Mouse (Mus musculus): ENCODE data around the gene Slc22a7.

Gene Slc22a7

DNA sequence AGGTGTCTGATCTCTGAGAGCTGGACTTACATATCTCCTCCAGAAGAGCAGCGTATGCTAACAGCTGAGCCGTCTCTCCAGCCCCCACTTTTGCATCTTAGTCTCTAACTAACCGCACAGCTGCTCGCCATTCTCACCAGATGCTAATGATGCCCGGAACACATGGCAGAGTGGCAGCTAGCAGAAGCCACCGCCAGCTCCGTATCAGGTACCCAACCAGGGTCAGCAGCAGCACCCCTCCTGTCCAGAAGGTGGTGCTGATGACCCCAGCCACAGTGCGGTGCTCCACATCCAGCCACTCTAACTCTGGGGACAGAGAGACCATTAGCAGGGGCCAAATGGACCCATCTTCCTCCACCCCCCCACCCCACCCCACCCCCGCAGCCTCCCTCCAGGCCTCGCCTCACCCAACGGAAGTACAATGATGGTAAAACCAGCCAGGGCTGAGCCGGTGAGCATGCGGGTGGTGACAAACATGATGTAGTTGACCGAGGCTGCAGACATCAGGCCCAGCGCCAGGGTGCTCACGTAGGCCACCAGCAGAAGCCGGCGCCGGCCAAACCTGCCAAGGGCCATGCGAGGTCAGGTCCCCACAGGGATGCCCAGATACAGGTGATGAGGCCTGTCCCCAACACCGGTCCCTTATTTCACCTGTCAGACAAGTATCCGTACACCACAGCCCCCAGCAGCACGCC lies 1.4 kb downstream of the Slc22a7 start:
- DNase-seq: peak; percentile 56 to 74

DNA sequence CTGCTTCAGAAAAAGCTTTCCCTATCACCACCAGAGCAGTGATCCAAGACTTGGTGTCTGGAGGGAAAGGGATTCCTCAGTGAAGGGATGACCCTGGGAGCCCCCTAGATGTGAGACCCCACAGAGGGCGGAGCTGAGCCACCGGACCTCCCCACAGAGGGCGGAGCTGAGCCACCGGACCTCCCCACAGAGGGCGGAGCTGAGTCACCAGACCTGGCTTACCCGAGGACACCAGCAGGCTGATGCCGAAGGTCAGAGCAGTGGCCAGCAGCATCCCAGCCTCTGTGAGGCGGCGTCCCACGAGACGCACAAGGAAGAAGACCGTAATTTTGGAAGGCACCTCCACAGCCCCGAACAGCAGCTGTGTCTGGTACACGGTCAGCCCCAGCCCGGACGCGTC lies 4.6 kb downstream of the Slc22a7 start:
- DNase-seq: peak; percentile 58 to 81

DNA sequence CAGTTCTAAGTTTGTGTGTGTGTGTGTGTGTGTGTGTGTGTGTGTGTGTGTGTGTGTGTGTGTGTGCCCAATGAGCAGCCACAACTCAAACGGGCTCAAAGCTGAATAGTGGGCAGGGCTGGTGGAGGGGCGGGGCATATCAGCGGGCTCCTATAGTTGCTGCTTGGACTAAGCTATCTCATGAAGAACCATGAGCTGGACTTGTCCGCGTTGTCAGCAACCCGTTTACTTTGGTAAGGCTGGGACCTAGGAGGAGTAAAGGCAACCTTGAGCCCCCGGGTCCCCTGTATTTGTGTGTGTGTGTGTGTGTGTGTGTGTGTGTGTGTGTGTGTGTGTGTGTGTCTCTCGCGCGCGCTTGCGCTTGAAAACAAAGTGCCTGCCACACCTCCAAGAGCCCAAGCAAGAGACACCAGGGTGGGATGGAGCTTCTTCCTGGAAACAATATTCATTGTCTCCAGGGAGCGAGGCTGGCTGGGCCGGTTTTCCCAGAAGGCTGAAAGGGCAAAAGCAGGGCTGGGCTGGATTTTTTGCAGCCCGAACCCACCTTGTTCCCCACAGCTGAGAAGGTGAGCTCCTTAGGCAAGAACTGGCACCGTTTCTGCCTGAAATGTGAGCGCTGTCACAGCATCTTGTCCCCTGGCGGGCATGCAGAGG lies 9.4 kb downstream of the Slc22a7 start, which contains the start of gene Crip3:
Gene Crip3, plus strand, starts transcription at position 166 of the 654 bp plus-strand sequence.
- peak in 1 of 2 experiments; percentile 52 for DNase-seq

DNA sequence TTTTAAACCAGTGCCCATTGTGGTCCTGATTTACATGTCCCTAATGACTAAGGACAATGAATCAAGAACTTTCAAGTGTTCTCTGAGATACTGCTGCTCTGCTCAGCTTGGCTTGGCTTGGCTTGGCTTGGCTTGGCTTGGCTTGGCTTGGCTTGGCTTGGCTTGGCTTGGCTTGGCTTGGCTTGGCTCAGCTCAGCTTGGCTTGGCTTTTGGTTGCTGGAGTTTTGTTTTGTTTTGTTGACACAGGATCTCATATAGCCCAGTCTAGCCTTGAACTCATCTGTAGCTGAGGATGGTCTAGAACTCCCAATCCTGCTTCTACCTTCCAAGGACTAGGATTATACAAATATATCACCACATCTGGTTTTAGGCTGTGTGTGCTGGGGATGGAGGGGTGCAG lies 11.8 kb downstream of the Slc22a7 start:
- no peak for DNase-seq

DNA sequence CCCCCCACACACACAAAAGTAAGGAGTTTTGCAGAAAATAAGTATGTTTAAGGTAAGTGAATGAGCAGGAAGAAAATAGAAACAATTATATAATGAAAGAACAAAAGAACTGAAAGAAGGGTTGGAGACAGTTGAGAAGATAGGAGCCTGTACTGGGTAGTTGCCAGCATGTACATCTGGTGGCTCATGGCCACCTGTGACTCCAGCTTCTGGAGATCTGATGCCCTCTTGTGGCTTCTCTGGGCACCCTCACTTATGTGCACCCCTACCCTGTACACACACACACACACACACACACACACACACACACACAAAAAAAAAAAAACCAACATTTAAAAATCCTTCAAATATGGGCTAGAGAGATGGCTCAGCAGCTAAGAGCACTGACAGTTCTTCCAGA lies 18.5 kb downstream of the Slc22a7 start:
- DNase-seq: no peak

DNA sequence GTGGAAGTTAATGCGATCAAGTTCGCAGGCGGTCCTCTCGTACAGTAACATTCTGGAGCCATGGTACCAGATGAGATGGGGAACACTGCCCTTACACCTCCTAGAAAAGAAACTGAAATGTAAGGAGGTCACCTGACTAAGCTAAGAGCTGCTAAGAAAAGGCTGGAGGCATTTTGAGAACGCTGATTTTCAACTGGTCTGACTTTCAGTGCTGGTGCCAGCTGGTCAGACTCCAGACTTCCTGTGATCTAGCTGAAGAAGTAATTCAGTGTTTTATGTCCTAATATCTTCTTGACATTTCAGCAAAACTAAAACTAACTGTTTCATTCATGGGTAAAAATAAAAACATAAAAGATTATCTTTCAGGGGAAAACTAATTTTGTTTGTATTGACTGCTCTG lies 19.6 kb downstream of the Slc22a7 start:
- DNase-seq: peak in 1 of 2 experiments; percentile 35

DNA sequence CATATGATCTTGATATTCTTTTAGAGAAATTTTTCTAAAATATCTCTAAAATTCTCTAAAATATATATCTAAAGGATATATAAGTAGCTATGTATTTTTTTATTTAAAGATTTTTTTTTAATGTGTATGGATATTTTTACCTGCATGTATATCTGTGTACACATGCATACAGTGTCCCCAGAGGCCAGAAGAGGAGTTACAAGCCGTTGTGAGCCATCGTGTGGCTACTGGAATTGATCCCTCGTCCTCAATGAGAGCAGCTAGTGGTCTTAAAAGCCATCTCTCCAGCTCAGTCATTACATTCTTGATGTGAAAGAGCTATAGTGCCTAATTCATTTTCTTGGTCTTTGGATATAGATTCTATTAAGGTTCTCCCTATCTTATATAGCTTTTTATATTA lies 29.8 kb downstream of the Slc22a7 start:
- no peak for DNase-seq

DNA sequence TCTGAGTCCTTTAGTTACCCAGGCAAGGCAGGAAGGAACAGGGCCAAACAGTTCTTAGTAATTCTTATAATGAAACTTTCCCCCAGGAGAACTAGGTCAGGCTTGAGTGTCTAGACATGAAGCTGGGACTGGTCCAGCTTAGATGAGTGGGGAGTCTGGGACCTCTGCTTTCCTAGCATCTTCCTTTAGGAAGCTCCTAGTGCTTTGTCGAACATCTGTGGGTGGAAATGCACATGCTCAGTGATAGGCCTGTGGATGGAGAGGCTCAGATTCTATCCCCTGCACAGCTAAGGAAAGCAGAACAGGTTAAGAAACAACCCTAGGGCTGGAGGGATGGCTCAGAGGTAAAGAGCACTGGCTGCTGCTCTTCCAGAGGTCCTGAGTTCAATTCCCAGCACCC lies 43.6 kb downstream of the Slc22a7 start:
- DNase-seq: no peak

DNA sequence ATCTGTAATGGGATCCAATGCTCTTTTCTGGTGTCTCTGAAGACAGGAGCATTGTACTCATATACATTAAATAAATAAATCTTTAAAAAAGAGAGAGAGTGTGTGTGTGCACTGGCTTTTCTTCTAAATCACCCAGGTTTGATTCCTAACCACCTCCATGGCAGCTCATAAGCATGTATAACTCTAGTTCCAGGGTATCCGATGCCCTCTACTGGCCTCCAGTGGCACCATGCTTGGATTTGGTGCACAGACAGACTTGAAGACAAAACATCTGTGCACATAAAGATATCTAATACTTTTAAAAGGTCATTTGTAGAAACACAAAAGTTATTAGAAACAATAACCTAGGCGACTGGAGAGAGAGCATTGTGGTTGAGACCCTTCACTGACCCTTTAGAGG lies 45.2 kb downstream of the Slc22a7 start:
- DNase-seq: peak; percentile 42 to 66

DNA sequence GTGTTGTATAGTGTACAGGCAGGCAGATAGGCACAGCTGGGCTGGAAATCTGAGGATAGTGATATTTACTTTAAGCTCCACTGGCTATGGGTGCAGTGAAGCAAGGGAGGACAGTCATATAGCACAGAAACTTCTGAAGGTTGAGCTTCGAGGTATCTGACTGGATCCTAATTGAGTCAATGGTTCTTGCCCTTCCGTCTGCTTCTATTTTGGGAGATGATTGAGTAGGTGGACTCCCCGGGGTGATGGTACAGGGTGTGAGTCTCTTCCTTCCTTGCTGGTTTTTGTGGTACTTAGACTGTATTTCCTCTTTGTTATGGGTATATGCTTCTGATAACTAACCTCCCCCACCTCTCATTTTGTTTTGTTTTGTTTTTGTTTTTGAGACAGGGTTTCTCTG lies 50.1 kb downstream of the Slc22a7 start:
- DNase-seq: no peak

DNA sequence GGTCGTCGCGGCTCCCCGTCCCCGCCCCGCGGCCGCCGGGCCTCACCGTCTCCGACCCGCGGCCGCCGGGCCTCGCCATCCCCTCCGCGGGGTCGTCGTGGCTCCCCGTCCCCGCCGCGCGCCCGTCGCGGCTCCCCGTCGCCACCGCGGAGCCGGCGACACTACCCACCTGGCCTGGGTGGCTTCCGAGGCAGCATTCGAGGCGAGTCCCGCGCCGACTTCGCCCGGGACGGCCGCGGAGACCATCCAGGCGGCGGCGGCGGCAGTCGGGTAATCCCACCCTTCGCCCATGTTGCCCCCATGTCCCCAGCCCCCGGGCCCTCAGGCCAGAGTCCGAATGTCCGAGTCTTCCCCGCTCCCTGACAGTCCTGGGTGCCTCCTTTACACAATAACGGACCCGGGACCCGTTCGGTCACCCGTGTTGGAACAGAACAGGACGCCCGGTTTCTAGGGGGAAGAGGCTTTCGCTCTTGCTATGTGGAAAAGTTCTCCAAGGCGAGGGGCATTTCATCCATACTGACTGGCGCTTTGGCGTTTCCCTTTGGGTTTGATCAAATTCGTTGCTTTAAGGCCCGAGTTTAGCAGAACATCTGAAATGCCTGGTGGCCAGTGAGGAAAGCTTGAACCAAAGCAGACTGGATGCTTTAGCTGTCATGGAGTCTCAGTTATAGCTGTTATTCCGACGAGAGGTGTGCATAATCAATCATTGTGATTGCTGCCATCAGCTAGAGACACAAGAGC lies 54.0 kb downstream of the Slc22a7 start:
- DNase-seq: peak; percentile 7 to 67

DNA sequence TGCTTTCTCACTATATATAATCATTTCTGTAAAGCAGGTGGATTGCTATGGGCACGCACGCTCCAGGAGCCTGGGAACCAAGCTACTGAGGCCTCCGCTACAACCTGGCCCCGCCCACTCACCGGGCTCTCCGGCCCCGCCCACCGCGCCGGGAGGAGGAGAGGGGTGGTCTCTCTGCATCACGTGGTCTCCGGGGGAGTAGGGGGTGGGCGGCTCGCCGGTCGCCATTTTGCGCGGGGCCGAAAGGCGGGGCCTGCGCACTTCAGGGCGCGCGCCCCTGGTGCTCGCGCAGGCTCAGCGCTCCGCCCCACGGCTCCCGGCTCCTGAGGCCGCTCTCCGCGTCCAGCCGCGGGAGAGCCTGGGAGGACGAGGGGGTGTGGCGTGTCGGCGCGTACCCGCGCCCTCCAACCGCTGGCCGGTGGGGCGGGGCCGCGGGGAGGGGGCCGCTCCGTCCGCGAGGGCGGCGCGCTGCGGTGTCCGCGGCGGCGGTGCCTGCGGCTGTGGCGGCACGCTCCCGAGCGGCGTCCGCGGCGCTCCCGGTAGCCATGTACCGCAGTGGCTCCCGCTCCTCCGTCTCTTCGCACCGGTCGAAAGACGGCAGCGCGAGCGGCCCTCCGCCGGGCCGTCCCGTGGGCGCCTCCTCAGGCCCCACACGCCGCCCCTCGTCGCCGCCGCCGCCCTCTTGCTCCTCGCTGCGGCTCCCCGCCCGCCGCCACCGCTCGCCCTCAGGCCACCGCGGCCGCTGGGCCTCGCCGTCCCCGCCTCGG lies 54.8 kb downstream of the Slc22a7 start, which contains the start of gene Zfp318:
Gene Zfp318, plus strand, starts transcription at position 438 of the 767 bp plus-strand sequence.
- DNase-seq: peak; percentile 98 to 99
